Mouse (Mus musculus): ENCODE results near the gene Mfap3l.
"Not testable (repeated sequence)": the region's sequence is repeated elsewhere in the genome, so short reads cannot be mapped to it uniquely, and the experiment has no call there.

Gene Mfap3l

DNA sequence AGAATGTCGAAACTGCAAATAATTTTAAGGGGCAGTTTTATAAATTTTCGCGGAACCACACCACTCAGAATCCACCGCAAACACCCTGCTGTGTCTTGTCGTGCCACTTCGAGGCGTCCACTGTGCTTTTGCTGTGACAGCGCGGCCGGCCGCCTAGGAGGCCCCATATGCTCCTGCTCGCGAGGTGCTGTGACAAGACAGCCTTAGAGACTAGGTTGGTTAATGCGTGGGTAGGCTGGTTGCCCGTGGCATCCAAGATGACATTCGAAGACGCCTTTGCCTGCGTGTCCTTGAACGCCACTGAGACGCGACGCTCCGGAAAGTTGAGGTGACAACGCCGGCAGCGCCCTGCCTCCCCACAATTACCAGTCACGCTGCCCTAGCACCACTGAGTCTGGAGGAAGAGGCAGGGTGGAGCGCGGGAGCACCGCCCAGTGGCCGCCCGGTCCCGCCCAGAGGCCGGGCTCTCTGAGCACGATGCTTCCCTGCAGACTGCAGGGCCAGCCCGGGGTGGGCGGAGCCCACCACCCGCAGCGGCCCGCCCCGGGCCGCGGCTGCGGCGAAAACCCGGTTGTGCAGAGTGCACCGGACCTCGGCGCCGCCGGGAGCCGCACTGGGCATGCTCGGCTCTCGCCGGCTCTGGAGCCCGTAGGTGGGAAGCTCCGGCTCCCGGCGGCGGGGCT is at the start of gene Mfap3l:
TSS of gene Mfap3l (plus strand) at position 578 of the 683 bp plus-strand sequence.
- peak; percentile 90 for DNase-seq

- DNase-seq: no peak
Measured at GRCm38 (mm10) chr8:60583369-60583768, 49.3 kb upstream of the Mfap3l start.

DNA sequence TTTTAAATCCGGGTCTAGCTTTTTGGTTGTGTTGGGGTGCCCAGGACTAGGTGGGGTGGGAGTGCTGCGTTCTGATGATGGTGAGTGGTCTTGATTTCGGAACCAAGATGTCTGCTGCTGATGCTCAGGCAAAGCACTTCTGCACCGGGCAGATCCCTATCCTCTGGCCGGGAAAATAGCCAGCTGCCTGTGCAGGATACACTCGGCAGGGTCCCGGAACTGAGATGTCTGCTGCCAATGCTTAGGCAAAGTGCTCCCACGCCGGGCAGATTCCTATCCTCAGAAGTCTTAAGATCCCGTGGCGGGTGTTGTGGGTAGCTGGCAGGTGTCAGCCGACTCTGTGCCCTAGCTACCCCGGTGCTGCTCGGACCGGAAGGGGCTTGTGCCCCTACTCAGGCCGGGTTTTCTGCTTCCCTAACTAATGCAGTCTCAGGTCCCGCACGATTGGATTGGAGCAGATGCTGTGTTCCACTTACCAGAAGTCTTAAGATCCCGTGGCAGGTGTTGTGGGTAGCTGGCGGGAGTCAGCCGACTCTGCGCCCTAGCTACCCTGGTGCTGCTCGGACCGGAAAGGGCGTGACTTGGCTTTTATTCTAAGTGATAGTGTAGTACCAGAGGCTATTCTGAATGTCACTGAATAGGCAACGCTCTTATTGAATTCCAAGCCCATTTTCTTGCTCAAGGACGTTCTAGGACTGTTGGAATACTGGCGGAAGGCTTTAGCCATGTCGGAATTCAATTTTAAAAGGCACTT is 41.1 kb upstream of the Mfap3l start:
- DNase-seq: not testable (repeated sequence)

DNA sequence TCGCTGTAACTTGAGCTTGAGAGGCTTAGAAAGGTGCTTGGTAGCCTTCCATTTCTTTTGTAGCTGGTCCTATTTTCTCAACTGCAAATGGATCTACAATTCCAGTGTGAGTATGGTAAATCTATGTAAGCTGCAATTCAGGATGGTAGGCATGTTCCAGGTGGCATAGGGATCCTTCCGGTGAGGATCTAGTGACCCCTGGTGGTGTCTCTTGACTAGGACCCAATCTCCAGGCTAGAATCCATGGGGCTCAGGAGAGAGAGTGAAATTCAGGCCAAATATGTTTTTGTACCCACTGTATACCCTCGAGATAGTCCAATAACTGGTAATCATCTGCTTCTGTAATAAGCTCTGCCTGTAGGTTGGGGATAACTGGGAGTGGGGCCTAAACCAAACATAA is 37.9 kb upstream of the Mfap3l start:
- no peak for DNase-seq

- no peak for DNase-seq
Measured at GRCm38 (mm10) chr8:60611580-60612111, 21.0 kb upstream of the Mfap3l start.

DNA sequence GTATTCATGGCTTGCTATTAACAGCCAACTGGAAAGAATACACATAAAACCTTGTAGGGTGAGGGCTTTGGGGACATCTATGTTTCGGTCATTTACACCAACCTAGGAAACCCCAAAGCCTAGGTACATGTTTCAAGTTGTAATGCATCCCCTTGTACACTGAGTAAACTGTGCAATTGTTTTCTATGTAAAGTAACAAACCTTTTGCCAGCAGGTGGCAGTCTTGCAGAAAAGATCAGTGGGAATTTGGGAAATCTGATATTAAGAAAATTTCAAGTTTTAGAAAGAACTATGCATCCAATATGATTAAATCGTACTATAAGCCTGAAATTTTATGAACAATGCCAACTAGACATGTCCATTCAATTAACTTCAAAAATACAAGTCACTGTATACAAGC is 15.7 kb upstream of the Mfap3l start:
- DNase-seq: peak; percentile 76

DNA sequence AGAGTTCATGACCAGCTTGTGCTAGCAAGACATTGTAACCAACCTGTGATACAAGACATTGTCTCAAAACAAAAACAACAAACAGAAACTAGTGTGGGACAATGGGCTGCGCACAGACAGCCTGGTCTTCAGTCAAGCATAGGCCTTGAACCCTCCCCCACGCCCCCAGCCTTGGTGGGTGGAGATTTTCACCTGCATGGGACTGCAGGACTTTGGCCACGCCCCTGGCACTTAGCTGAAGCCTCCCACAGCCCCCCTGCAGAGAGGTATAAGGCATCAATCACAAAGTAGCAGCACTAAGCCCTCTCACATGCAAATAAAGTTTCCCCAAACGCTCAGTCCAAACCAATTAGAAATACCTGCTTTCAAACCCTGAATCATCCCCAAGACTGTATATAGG is 11.1 kb upstream of the Mfap3l start:
- no peak for DNase-seq

DNA sequence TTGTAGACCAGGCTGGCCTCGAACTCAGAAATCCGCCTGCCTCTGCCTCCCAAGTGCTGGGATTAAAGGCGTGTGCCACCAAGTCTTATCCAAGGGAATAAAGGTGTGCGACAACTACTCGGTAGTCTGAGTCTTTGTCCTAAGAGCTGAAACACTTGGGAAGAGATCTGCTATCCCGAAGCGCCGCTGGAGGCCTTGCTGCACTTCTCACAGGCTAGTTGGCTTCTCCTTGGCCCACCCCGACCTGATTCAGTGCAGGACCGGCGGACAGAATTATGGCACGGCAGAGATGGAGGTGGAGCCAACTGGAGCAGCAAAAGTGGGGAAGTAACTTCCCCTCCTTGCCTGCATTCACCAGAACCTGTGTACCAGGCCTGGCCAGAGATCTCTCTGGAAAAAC is 10.6 kb upstream of the Mfap3l start:
- DNase-seq: no peak

- DNase-seq: no peak
Measured at GRCm38 (mm10) chr8:60623438-60623837, 9.2 kb upstream of the Mfap3l start.

DNA sequence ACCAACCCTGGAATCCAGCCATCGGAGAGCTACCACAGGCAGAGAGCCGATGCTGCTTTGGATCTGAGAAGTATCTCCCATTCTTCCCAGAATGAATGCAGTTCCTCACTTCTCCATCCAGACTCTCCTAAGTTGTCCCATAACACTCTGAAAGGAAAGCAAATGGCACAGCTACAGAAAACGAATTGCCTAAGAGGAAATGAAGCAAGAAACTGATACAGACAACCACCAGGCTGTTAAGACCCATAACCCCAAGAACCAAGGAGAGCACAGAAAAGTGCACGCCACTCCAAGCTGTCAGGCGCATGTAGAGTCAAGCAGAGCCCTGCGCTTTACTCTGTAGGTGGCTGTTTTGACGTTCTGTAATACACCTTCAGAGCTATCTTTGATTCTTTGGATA is 7.9 kb upstream of the Mfap3l start:
- no peak for DNase-seq

DNA sequence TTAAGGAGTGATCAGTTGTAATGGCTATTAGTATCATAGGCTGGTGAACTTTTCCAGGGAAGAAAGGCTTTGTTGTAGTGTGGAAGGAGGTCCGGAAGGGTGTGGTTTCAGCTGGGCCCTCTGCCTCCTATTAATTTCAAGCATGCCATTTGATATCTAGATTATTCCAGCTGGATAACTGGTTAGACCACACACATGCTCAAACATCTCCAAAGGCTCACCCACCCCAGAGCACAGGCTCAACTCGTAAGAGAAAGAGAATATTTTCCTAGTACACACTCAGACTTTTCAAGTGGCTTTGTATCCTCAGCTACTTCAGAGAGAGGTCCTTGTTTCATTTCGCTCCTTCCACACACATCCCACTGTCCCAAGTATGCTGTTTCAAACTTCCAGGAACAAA is 4.7 kb upstream of the Mfap3l start:
- no peak for DNase-seq

DNA sequence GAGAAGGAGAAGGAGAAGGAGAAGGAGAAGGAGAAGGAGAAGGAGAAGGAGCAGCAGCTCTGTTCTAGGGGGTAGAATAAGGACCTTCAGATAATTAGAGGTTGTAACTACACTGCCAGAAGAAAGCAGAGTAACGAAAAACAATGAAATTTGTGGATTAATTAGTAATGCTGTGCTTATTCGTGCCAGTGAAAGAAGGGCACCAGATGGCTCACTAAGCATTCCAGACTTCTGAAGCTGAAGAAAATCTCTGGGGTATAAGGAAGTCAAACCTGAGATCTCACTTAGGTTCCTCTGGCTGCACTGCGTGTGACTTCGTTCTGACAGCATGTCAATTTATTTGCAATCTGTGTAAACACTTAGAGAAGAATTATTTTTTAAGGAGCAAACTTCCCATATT is 3.6 kb upstream of the Mfap3l start:
- DNase-seq: no peak

DNA sequence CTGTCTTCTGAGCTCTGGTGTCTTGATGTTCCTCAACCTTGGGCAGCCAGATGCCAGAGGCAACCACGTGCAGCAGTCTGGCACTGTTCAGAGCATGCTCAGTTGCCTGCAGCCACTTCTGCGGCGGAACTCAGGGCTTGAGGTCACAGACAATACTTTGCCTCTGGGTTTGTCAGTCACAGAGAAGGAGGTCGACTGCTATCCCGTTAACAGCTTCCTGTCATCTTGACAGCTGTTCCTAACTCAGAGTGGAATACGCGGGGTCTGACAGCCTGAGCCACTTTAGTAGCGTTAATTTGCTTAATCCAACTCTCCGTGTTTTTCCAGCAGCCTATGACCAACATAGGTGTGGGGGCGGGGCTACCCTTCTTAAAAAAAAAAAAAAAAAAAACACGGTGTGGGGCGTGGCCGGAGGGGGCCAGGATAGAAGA is 1.1 kb upstream of the Mfap3l start:
- DNase-seq: peak; percentile 70

DNA sequence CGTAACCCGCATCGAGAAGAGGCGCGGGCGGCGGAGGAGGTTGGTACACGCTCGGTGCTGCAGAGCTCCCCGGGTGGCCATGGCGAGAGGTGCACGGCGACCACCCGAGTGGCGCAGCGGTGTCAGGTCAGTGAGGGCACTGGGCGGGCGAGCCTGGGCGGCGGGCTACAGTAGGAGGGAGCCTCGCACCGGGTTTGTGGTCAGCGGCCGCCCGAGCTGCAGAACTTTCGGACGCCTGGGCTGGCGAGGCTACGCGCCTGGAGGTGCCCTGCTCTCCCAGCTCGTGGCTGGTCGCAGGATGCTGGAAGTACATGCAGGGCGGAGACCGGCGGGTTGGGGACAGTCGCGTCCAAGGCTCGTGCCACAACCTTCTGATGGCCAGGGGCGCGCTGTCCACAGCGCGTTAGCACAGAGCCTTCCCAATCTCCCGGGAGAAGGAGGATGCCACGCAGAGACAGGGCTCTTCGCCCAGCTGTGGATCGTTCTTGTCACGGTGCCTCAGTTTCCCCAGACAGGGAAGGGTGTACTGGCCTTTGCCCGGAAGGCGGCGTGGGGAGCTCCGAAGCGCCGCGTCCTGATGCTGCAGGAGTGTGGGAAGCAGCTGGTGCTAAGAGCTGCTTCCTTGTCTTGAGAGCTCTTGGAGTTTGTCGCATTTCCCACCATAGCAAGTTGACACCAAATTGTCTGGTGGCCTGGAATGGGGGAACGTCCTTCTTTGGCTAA is 467 bp downstream of the Mfap3l start:
- DNase-seq: no peak

GRCm38 (mm10) chr8:60634921-60635320 is 2.3 kb downstream of the Mfap3l start:
- DNase-seq: no peak

DNA sequence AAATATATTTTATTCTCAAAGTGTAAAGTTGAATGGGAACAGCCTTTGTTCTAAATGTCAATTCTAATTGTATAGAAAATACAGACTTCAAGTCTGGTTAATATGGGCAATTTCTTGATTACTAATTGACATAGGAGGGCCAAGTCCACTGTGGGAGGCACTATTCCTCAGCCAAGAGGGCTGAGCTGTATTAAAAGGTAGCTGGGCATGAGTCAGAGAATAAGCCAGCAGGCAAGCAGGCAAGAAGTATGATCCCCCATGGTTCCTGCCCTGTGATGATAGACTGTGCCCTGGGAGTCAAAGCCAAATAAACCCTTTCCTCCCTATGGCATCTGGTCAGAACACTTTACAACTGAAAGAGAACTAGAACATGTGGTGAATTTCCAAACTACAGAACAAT is 3.2 kb downstream of the Mfap3l start:
- DNase-seq: no peak

- no peak for DNase-seq
Measured at GRCm38 (mm10) chr8:60640046-60640445, 7.4 kb downstream of the Mfap3l start.

DNA sequence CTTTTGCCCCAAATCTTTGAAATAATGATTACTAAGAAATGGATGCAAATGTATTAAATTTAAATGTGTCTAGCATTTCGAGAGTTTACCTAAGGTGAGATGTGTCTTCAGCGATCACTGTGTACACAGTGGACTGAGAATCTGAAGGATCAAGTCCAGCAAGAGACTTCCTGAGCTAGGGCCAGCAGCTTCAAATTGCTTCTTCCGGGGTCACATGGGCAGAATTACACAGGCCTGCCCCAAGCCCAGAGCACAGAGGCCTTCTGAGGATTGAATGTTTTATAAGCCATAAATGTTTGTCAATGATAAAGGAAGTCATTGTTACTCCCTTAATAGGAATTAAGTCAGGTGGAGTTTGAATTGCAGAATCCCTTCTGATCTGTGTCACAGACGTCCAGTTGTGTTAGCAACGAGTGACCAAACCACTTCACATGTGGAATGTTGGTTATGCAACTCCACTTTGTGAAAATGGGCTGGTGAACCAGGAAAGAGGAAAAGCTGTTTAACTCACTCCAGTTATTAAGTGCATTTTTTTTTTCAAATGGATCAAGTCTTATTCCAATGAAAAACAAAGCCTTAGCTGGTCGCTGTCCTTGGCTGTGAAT is 10.9 kb downstream of the Mfap3l start:
- DNase-seq: no peak

DNA sequence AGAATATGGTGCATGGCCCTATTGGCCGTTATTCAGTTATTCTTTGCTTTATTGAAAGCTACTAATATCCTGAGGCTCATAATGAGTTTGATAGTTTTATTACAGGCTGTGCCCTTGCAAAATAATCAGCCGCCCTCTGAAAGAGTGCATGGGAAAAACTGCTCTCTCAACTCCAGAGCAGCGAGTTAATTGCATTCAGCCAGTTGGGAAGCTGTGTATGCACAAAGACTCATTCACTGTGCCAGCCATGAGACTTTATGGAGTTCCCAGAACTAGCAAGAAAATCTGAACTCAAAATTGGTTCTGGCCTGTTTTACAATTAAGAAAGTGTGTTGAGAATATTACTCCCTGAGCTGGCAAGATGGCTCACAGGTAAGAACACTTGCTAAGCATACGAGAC is 12.5 kb downstream of the Mfap3l start:
- DNase-seq: no peak

- no peak for DNase-seq
Measured at GRCm38 (mm10) chr8:60645911-60646310, 13.3 kb downstream of the Mfap3l start.

GRCm38 (mm10) chr8:60647291-60647690 is 14.7 kb downstream of the Mfap3l start:
- no peak for DNase-seq

GRCm38 (mm10) chr8:60649081-60649480 is 16.5 kb downstream of the Mfap3l start:
- DNase-seq: no peak

GRCm38 (mm10) chr8:60650119-60650518 is 17.5 kb downstream of the Mfap3l start:
- DNase-seq: no peak

All from right cerebral cortex, postnatal 4 days (tissue).